Mouse (Mus musculus) activated CD4-positive, CD25-positive, alpha-beta regulatory T cell, adult 4 months (primary cell): ENCODE data around the gene Trio. TPM values are rescaled to one million over a fixed set of nuclear protein-coding genes. Genes with fewer than 3 reads are reported as not detected.

Experiments
- ATAC-seq: one replicate; pipeline ENCODE4 v1.8.0; 2017
- polyA plus RNA-seq, 2 experiments: library from polyadenylated mRNA; unstranded; fragments of 100-300 nt; shearing (Covaris generic); gene quantifications; one replicate each; pipeline ENCODE4 v1.2.1; 2017

Gene Trio
- polyA plus RNA-seq, 2 experiments from 2014 or later: 7.8 to 8.1 TPM

GRCm38 (mm10) chr15:27825390-27825789, 200.3 kb downstream of the Trio start:
- ATAC-seq: peak; percentile 25

- ATAC-seq: no peak
Measured at GRCm38 (mm10) chr15:27823581-27823980, 202.1 kb downstream of the Trio start.

GRCm38 (mm10) chr15:27822461-27822860, 203.2 kb downstream of the Trio start:
- ATAC-seq: no peak

GRCm38 (mm10) chr15:27821651-27822364, 203.8 kb downstream of the Trio start:
- no peak for ATAC-seq

GRCm38 (mm10) chr15:27817096-27817495, 208.6 kb downstream of the Trio start:
- no peak for ATAC-seq

- no peak for ATAC-seq
Measured at GRCm38 (mm10) chr15:27814677-27815391, 210.8 kb downstream of the Trio start.

- no peak for ATAC-seq
Measured at GRCm38 (mm10) chr15:27810793-27811488, 214.7 kb downstream of the Trio start.

- ATAC-seq: no peak
Measured at GRCm38 (mm10) chr15:27810262-27810661, 215.4 kb downstream of the Trio start.

- ATAC-seq: no peak
Measured at GRCm38 (mm10) chr15:27808596-27809276, 216.9 kb downstream of the Trio start.

- no peak for ATAC-seq
Measured at GRCm38 (mm10) chr15:27806219-27806618, 219.4 kb downstream of the Trio start.

- ATAC-seq: no peak
Measured at GRCm38 (mm10) chr15:27805654-27806053, 220.0 kb downstream of the Trio start.

GRCm38 (mm10) chr15:27804447-27804846, 221.2 kb downstream of the Trio start:
- no peak for ATAC-seq

GRCm38 (mm10) chr15:27803568-27804345, 221.9 kb downstream of the Trio start:
- peak; percentile 46 for ATAC-seq

- no peak for ATAC-seq
Measured at GRCm38 (mm10) chr15:27802243-27802642, 223.4 kb downstream of the Trio start.

- ATAC-seq: no peak
Measured at GRCm38 (mm10) chr15:27801177-27801576, 224.5 kb downstream of the Trio start.

GRCm38 (mm10) chr15:27797480-27798155, 228.0 kb downstream of the Trio start:
- no peak for ATAC-seq

- no peak for ATAC-seq
Measured at GRCm38 (mm10) chr15:27796868-27797222, 228.8 kb downstream of the Trio start.

GRCm38 (mm10) chr15:27795942-27796867, 229.4 kb downstream of the Trio start:
- ATAC-seq: peak; percentile 77

GRCm38 (mm10) chr15:27793284-27793683, 232.4 kb downstream of the Trio start:
- no peak for ATAC-seq

GRCm38 (mm10) chr15:27792473-27792872, 233.2 kb downstream of the Trio start:
- no peak for ATAC-seq
